Comparison of ENCODE assay signal across 8 mouse cellular contexts in the genomic region with DNA sequence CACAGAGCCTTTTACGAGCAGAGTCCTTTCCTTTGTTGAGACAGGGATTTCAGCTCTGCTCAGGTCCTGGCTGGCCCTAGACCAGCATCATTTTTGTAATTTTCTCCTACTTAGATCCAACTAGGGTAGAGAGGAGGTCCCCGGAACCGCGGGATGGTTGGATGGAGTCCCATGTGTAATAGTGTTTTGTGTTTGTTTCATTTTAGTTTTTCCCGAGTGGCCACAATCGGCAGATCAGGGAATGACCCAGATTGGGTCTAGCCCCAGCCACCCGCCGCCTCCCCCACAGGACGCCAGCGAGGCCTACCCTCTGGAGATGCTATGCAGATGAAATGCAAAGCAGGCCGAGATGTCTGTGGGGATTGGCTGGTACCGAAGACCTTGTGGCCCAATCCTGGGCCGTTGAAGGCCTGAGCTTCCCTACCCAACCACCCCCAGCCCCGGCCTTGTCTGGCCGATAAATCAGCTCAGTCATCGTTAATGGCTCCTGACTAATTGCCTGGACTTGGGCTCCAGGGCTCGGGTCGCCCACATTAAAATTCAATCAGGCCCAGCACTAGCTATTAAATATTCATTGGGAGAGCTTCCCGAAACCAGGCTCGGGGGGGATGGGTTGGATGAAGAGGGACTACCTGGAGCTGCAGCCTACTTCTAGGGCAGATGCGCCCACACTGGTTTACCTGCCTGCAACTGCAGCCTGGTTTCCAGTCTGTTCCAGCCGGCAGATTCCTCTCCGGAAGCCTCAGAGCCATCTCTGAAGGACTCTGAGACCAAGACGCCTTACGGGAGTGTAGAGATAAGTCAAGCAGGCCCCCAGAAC. TPM values are rescaled to one million over a fixed set of nuclear protein-coding genes. Genes with fewer than 3 reads are reported as not detected.
DNase-seq lines count a peak whose midpoint lies in the region; ATAC-seq and TF ChIP-seq lines count a peak whose summit lies in the region.

No protein-coding gene starts in this region.

- peaks cover 29% of the 10 kb centered on the region for H3K27me3 ChIP-seq in heart, embryonic 10.5 days (ENCODE audit: insufficient read depth, poor library complexity, severe bottlenecking)
- peaks cover 3% of the 10 kb centered on the region; the same call in 1 of the 2 replicates for H3K27me3 ChIP-seq in midbrain, embryonic 11.5 days (ENCODE audit: control insufficient read depth, insufficient read depth, low read length)
- H3K27me3 ChIP-seq in thymus, adult 2 months (ENCODE audit: control insufficient read depth, insufficient read depth, low read length) = no peaks in the 10 kb centered on the region; the same call in 1 of the 2 replicates

- H3K4me2 ChIP-seq in midbrain, embryonic 11.5 days = peak overlapping the region; percentile 37

- DNase-seq in heart, embryonic 10.5 days (ENCODE audit: low spot score) = no peak
- DNase-seq in heart, postnatal 14 days = no peak
- peak; percentile 89 for DNase-seq in forelimb bud, embryonic 11.5 days (ENCODE audit: low read depth, low spot score)
- peak; percentile 66 for DNase-seq in layer of hippocampus, adult 9-11 months
- peak; percentile 95 for DNase-seq in midbrain, embryonic 11.5 days (ENCODE audit: low spot score, missing footprints)
- DNase-seq in thymus, adult 2 months = no peak
- DNase-seq in lung, postnatal 36 days = no peak

- H3K4me1 ChIP-seq in heart, embryonic 10.5 days = peaks cover 45% of the 10 kb centered on the region
- H3K4me1 ChIP-seq in brown adipose tissue, adult 24 weeks (ENCODE audit: control insufficient read depth, insufficient read depth, insufficient read length, low read length) = peaks cover 26% of the 10 kb centered on the region
- peaks cover 26% of the 10 kb centered on the region for H3K4me1 ChIP-seq in midbrain, embryonic 11.5 days (ENCODE audit: control insufficient read depth, insufficient read depth, low read length)
- no peaks in the 10 kb centered on the region for H3K4me1 ChIP-seq in thymus, adult 2 months (replicated peaks; ENCODE audit: control insufficient read depth, insufficient read depth, low read length)

- ATAC-seq in midbrain, embryonic 11.5 days (ENCODE audit: low FRiP score) = peak; percentile 94

- peak overlapping the region; percentile 57 for H3K27ac ChIP-seq in heart, embryonic 10.5 days
- H3K27ac ChIP-seq in brown adipose tissue, adult 24 weeks (replicated peaks; ENCODE audit: low read depth, low read length) = peak overlapping the region; percentile 52
- H3K27ac ChIP-seq in midbrain, embryonic 11.5 days (ENCODE audit: low read depth, low read length) = peak overlapping the region; percentile 79
- no peak overlapping the region for H3K27ac ChIP-seq in thymus, adult 2 months (ENCODE audit: control insufficient read depth, insufficient read depth, low read length)

- no peak for TF ChIP-seq POLR2A in thymus, adult 2 months (IDR thresholded peaks at IDR 0.05; ENCODE audit: control insufficient read depth, extremely low read depth, insufficient read depth, low read length, poor library complexity)

- no peaks in the 10 kb centered on the region for H3K36me3 ChIP-seq in heart, embryonic 10.5 days
- no peaks in the 10 kb centered on the region for H3K36me3 ChIP-seq in midbrain, embryonic 11.5 days (ENCODE audit: control insufficient read depth, insufficient read depth, low read length)
- no peaks in the 10 kb centered on the region for H3K36me3 ChIP-seq in thymus, adult 2 months (ENCODE audit: control insufficient read depth, insufficient read depth, low read length)

- peak overlapping the region; percentile 26 for H3K9ac ChIP-seq in midbrain, embryonic 11.5 days (ENCODE audit: low read length)

- no peak for TF ChIP-seq CTCF in thymus, adult 2 months (IDR thresholded peaks at IDR 0.05; ENCODE audit: borderline replicate concordance, control insufficient read depth, extremely low read depth, insufficient read depth, low read length, poor library complexity)

- 12% methylated on average over 25 of the region's 25 CpGs for WGBS in heart, embryonic 10.5 days
- WGBS in midbrain, embryonic 11.5 days = 8% methylated on average over 25 of the region's 25 CpGs
- WGBS in thymus, adult 2 months = 90% methylated on average over 25 of the region's 25 CpGs

- intact Hi-C loops in heart, postnatal 14 days (cut with DNase I) = no loop called here

- H3K4me3 ChIP-seq in heart, embryonic 10.5 days = peak overlapping the region; percentile 22
- peak overlapping the region; percentile 17; the same call in 1 of the 2 replicates for H3K4me3 ChIP-seq in brown adipose tissue, adult 24 weeks (ENCODE audit: insufficient read depth, low read depth, low read length)
- 0 out of 2 replicates have a peak overlapping the region, but pooled peaks have one; percentile 1 for H3K4me3 ChIP-seq in midbrain, embryonic 11.5 days (ENCODE audit: low read depth, low read length)
- H3K4me3 ChIP-seq in thymus, adult 2 months (ENCODE audit: control insufficient read depth, insufficient read depth, low read length) = no peak overlapping the region

- H3K9me3 ChIP-seq in heart, embryonic 10.5 days = no peaks in the 10 kb centered on the region
- no peaks in the 10 kb centered on the region for H3K9me3 ChIP-seq in midbrain, embryonic 11.5 days (ENCODE audit: control insufficient read depth, low read length)

RNA-seq across cellular contexts. Expression of a gene that starts 14.7 kb away (rescaled TPM):
- 0.28 and 0.60 TPM in 2 replicates for polyA plus RNA-seq in heart, embryonic 10.5 days (2016; fragmentation: Nextera tagmentation; extraction: Ambion mirVana)
- 1 to 10 TPM; 2.3 to 2.8 TPM for total RNA-seq in heart, postnatal 14 days (2021)
- polyA plus RNA-seq in brown adipose tissue, adult 24 weeks (2012; ENCODE audit: insufficient read depth, insufficient read length, missing spikeins) = 2.9 and 3.0 TPM in 2 replicates
- 1.0 and 1.4 TPM in 2 replicates for polyA plus RNA-seq in midbrain, embryonic 11.5 days (2014; fragmentation: Nextera tagmentation; extraction: Ambion mirVana)
- polyA plus RNA-seq in thymus, adult 2 months (2012; rRNA removed) = 0.86 and 1.4 TPM in 2 replicates

RNA-seq across cellular contexts. Expression of a gene that starts 22.5 kb away (rescaled TPM):
- polyA plus RNA-seq in heart, embryonic 10.5 days (2016; fragmentation: Nextera tagmentation; extraction: Ambion mirVana) = not detected in 2 replicates
- not detected for total RNA-seq in heart, postnatal 14 days (2021)
- not detected in 2 replicates for polyA plus RNA-seq in brown adipose tissue, adult 24 weeks (2012; ENCODE audit: insufficient read depth, insufficient read length, missing spikeins)
- not detected in 2 replicates for polyA plus RNA-seq in midbrain, embryonic 11.5 days (2014; fragmentation: Nextera tagmentation; extraction: Ambion mirVana)
- polyA plus RNA-seq in thymus, adult 2 months (2012; rRNA removed) = not detected in 2 replicates

RNA-seq across cellular contexts. Expression of a gene that starts 35.3 kb away (rescaled TPM):
- 2.7 and 5.2 TPM in 2 replicates for polyA plus RNA-seq in heart, embryonic 10.5 days (2016; fragmentation: Nextera tagmentation; extraction: Ambion mirVana)
- total RNA-seq in heart, postnatal 14 days (2021) = 10 to 100 TPM; 28.5 to 31.5 TPM
- 9.4 and 13.7 TPM in 2 replicates for polyA plus RNA-seq in brown adipose tissue, adult 24 weeks (2012; ENCODE audit: insufficient read depth, insufficient read length, missing spikeins)
- polyA plus RNA-seq in midbrain, embryonic 11.5 days (2014; fragmentation: Nextera tagmentation; extraction: Ambion mirVana) = 4.2 and 5.0 TPM in 2 replicates
- 27.2 and 34.2 TPM in 2 replicates for polyA plus RNA-seq in thymus, adult 2 months (2012; rRNA removed)

RNA-seq across cellular contexts. Expression of a gene that starts 45.8 kb away (rescaled TPM):
- not detected in 2 replicates for polyA plus RNA-seq in heart, embryonic 10.5 days (2016; fragmentation: Nextera tagmentation; extraction: Ambion mirVana)
- not detected for total RNA-seq in heart, postnatal 14 days (2021)
- polyA plus RNA-seq in brown adipose tissue, adult 24 weeks (2012; ENCODE audit: insufficient read depth, insufficient read length, missing spikeins) = not detected in 2 replicates
- not detected in 2 replicates for polyA plus RNA-seq in midbrain, embryonic 11.5 days (2014; fragmentation: Nextera tagmentation; extraction: Ambion mirVana)
- polyA plus RNA-seq in thymus, adult 2 months (2012; rRNA removed) = not detected in 2 replicates

Comparison
In these comparisons a context has a peak if more than half of its experiments do, and no peak if none do; other contexts are left out.
1. DNase-seq: peak in forelimb bud, embryonic 11.5 days (single experiment), layer of hippocampus, adult 9-11 months (single experiment) and midbrain, embryonic 11.5 days (single experiment); none in heart, embryonic 10.5 days (single experiment), heart, postnatal 14 days (0 of 2), thymus, adult 2 months (single experiment) and lung, postnatal 36 days (single experiment).